Mouse (Mus musculus): ENCODE results near the gene Lrrc8e. TPM values are rescaled to one million over a fixed set of nuclear protein-coding genes. Genes with fewer than 3 reads are reported as not detected.

The Lrrc8e gene
- total RNA-seq, 2 experiments from 2014 or later = 0.76 TPM; not detected in 1

DNA sequence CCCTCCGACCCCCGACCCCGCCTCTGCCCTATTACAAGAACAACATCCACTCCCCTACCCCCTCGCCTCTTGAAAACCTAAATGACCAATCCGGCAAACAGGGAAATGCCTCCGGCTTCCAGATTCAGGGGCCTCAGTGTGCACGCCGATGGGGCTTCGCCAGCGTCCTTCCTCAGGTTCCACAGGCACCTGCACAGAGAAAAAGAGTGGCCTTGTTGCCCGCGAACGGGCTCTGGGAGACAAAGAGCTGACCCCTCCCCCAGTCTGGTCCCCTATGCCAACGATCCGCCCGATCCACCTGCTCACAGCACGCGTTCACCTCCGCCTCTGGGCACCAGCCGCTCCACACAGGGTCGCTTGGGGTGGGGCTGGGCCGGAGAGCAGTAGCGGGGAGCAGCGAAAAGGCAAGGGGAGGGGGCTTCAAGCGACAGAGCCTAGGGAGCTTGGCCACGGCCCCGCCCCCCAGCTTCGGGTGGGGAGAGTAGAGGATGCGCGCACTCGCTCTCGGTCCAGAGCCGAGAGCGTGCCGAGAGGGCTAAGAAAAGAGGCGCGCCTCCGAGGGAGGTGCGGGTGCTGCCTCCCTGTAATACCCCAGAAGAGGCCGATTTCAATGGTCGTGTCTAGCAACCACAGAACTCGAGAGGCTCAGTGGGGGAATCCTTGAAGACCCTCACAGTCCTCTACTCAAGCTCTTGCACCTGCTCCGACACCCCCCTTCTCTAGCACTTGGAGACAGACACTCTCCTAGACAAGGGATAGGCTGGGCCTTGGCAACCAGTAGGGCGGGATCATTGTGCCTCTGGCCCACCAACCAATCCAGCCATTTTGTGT lies 9.6 kb upstream of the Lrrc8e start, which contains the start of gene Prr36:
Prr36 (minus strand) TSS at position 669 of the 831 bp plus-strand sequence.
- no peak for ATAC-seq (replicated peaks; ENCODE audit: low FRiP score, poor library complexity, severe bottlenecking)

DNA sequence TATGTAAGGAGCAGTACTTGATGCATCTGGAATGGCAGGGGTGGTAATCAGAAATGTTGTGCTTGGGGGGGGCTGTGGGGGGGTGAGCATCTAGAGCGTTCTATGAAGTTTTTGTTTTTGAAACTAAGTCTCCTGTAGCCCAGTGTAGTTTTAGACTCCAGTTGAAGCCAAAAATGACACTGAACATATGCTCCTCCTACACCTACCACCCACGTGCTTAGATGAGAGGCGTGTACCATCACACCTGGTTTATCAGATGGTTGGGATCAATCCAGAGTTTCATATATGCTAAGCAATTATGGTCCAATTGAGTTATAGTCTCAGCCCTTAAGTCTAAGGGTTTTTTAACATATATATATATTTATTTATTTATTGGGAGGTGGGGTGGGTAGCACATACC lies 7.0 kb upstream of the Lrrc8e start:
- ATAC-seq (replicated peaks; ENCODE audit: low FRiP score, poor library complexity, severe bottlenecking) = no peak

DNA sequence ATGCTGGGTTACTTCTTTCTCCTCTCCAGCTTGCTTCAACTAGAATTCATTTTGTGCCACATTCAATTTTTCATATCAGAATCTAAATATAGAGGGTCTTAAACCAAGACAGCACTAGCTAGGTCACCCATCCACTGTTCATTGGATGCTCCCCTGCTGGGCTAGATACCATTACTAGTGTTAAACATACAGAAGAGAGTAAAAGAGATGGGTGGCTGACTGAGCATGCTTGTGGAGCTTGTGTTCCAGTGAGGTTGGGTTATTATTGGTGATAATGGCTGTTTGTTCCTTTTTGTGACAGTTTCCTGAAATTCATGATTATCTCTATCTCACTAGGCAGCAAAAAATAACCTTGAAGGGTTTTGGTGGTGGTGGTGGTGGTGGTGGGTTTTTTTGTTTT lies 4.6 kb upstream of the Lrrc8e start:
- ATAC-seq (replicated peaks; ENCODE audit: low FRiP score, poor library complexity, severe bottlenecking) = no peak

DNA sequence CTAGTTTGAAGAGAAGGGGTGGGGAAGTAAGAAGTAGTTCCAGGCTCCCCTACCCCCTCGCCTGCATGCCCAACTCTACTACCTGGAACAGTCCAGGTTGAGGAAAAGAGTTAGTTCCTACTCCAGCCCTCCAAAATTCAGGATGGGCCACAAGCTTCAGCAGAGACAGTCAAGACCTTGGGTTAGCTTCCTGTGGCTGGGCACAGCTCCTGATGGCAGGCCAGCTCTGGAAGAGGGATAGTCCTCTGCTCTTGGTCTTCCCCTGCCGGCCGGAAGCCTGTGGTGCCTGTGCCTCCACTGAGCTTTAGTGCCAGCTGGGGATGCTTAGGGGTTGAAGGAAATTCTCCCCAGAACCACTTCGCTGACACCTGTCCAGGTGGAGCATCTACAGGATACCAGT lies 304 bp upstream of the Lrrc8e start:
- ATAC-seq (replicated peaks; ENCODE audit: low FRiP score, poor library complexity, severe bottlenecking) = no peak

DNA sequence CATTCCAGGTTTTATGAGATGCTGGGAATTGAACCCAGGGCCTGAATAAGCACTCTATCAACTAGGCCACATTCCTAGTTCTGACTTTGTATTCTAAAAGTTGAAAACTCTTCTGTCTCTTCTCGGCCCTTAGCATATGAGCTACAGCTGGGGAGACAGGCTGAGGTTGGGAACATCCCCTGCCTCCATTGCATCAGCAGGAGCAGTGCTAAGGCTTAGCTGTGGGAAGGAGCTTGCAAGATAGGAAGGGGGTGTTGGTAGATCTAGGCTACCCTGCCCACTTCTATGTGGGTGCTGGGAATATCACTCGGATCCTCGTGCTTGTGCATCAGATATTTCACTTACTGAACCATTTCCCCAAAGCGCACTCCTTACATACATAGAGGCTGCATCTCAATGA lies 1.3 kb downstream of the Lrrc8e start:
- no peak for ATAC-seq (replicated peaks; ENCODE audit: low FRiP score, poor library complexity, severe bottlenecking)

DNA sequence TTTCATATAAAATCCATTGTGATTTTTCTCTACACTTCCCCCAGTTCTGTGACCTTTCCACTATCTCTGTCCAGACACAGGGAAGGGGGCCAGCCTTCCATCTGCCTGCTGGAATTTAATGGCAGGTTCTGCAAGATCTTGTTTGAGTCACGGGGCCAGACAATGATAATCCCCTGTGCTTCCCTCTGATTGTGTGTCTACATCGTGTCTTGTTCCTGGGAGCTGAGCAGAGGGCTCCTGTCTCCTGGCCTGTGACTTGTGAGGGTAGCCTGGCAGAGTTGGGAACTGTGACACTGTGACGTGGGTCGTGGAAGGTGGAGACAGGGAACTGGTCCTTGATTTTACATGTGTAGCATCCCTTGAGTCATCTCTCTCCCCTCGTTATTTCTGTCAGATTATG lies 3.2 kb downstream of the Lrrc8e start:
- no peak for ATAC-seq (replicated peaks; ENCODE audit: low FRiP score, poor library complexity, severe bottlenecking)

DNA sequence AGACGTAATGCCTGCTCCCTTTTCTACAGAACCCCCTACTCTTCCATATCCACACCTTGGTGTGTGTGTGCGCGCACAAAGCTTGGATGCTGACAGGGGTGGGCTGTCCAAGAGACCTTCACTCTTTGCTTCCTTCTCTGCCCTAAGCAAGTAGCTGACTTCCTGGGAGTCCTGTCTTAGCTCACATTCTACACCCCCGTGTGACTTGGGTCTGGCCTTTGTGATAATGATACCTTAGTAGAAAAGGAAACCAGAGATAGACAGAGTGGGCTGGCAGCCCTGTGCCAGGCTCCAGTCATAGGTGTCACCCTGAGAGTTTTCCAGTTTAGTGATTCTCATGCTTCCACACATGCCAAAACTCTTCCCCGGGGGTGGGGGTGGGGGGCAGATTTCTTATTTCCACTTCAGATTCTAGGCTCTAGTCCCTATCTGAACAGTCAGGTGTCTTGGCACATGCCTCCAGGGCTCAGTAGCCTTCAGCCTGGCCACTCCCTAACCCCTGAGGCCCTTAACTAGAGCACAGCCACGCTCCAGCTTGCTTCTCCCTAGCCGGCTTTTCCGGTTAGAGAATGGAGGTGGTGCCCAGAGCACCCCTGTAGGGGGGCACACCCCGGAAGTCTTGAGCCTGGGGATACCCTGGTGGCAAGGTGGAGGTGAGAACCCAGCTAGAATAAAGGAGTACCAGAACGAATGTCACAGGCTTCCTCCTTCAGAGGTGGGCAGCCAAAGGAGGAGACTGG lies 4.2 kb downstream of the Lrrc8e start:
- ATAC-seq (replicated peaks; ENCODE audit: low FRiP score, poor library complexity, severe bottlenecking) = no peak

DNA sequence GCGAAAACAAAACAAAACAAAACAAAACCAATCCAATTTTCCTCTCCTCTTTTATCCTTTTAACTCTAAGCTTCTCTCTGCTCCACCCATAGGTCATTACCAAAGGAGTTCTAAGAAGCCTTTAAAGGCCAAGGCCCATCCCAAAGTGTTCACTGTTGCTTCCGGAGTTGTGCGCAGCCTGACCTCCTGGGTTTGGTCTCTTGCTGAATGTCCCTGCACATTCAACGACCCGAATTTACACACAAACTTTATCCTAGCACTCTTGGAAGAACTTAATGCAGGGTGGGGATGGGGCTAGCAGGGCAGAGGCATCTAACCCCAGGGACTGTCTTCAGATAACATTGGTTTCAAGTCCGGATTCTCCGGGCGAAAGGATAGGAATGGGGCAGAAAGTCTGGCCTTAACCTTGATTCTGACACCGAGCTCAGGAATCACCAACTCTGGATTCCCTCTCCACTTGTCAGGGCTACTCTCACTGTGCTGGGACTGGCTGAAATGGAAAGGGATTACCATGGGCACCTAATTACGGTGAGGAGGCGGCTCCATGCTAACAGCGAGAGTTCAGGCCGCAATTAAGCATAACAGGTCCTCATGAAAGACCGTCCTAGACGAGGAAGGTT lies 11.3 kb downstream of the Lrrc8e start:
- ATAC-seq (replicated peaks; ENCODE audit: low FRiP score, poor library complexity, severe bottlenecking) = peak; percentile 2

DNA sequence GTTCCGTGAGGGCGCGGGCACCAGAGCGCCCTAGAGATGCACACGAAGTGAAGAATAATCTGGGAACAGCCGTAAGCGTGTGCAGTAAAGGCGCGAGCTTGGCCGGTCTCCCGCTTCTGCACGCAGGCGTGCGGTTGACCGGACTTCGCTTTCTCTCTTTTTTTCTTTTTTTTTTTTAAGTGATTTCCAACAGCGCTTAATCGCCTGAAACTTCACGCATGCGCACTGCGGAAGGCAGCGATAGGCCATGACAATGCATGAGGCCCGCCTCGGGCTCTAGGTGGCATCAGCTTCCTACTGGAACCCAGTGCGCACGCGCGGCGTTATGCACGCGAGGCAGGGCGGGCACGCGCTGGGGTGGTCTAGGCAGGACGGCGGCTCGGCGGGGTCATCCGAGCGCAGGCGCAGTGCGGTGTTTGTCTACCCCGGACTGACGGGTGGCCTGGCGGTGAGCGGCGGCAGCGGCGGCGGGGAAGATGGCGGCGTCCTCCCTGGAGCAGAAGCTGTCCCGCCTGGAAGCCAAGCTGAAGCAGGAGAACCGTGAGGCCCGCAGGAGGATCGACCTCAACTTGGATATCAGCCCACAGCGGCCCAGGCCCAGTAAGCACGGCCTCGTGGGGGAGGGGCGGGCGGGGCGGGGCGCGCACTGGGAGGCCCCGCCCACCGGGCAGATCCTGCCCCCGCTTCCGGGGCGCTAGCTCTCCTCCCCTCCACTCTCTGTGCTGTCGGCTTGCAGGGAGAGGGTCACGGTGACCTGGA lies 12.0 kb downstream of the Lrrc8e start, which contains the start of the genes Map2k7 and Gm49320:
Map2k7 (plus strand) TSS at position 307 of the 759 bp plus-strand sequence.
Gm49320 (plus strand) TSS at position 432 of the 759 bp plus-strand sequence.
- ATAC-seq (replicated peaks; ENCODE audit: low FRiP score, poor library complexity, severe bottlenecking) = peak; percentile 82

DNA sequence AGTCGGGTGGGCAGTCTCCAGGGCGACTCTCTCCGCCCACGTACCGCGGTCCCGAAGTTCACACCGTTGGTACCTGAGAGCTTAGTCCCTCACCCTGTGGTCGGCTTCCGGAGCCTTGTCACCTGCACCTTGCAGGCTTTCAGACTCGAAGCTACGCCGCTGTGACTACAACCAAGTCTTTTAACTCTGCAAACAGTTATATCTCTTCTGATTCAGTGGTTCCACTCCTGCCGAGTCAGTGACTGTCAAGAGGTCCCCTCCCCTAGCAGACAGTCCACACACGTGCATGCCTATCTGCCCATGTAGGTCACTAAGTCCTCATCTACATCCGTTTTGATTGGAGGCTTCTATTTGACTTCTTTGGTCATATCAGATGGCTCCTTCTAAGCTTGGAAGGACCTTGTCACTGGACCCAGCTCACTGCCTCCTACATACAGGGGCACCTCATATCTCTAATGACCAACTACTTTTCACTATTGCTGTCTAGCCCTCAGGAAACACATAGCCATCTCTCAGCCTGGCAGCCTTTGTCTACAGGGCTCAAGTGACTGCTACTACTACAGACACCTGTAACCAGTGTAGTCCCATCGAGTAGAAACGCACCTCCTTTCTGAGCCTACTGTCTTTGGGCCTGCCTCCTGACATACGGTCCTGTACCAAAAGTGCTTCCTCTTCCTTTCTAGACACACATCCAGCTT lies 12.7 kb downstream of the Lrrc8e start:
- peak; percentile 7 for ATAC-seq (replicated peaks; ENCODE audit: low FRiP score, poor library complexity, severe bottlenecking)

DNA sequence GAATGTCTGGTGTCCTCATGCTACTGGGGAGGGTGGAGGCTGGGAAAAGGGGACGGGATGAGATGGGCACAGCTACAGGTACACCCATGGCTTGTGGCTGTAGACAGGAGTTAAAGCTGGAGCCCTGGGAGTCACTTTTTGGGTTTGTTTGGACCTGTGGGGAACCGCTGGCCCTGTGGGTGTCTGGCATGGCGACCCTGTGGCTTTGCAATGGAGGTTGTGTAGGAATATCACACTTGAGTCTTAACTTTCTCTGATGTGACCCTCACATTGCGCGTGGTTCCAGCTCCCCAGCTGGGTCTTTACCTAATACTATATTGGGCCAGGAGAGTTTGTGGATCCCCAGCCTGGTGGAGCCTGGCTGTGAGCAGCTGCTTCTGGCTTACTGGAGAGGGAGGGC lies 18.4 kb downstream of the Lrrc8e start:
- no peak for ATAC-seq (replicated peaks; ENCODE audit: low FRiP score, poor library complexity, severe bottlenecking)

DNA sequence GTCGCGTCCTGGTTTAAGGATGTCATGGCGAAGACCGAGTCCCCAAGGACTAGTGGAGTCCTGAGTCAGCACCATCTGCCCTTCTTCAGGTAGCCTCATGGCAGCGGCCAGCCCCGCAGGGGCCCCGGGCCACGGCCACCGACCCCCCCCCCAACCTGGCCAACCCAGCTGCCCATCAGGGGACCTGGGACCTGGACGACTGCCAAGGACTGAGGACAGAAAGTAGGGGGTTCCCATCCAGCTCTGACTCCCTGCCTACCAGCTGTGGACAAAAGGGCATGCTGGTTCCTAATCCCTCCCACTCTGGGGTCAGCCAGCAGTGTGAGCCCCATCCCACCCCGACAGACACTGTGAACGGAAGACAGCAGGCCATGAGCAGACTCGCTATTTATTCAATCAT lies 19.1 kb downstream of the Lrrc8e start:
- no peak for ATAC-seq (replicated peaks; ENCODE audit: low FRiP score, poor library complexity, severe bottlenecking)

DNA sequence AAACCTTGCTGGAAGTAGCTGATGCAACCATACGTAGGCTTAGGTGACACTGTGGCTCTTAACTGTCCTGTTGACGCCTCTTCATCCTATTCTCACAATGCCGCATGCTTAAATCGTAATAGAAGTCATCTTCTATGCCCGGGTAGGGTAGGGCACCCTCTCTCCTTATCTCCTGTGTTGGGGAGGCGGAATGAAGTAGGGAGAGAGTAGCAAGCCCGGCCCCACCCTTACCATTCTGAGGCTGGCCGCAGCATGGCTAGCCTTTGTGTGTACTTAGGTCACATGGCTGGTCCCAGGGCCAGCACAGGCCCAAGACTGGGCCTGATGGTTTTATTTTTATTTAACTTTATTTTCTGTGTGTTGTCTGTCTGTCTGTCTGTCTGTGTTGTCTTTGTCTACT lies 20.6 kb downstream of the Lrrc8e start:
- ATAC-seq (replicated peaks; ENCODE audit: low FRiP score, poor library complexity, severe bottlenecking) = no peak

DNA sequence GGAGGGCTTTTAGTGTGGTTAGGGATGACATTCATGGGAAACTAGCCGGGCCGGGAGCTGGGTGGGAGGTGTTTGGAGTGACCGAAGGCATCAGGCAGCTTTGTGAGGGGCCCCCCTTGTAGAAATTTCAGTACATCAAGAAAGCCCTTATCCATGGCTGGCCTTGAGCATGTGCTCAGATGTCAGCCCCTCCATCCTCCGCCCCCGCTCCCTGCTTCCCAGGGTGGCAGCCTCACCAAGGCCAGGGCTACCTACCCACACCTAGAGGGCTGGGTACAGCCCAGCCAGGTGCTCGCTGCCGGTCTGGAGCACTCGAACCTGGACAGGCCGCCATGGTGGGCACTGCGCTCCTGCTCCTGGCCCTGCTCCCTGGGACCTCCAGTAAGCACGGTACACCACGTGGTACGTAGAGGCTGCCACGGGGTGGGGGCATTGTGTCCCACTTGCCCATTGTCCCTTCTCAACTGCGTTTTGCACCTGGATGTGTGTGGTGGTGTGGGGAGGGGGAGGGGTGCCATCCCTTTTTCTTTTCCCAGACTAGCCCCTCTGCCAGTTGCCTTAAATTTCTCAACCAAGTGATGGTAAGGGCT lies 21.4 kb downstream of the Lrrc8e start, which contains the start of gene Tgfbr3l:
Tgfbr3l (plus strand) TSS at position 264 of the 590 bp plus-strand sequence.
- ATAC-seq (replicated peaks; ENCODE audit: low FRiP score, poor library complexity, severe bottlenecking) = no peak

DNA sequence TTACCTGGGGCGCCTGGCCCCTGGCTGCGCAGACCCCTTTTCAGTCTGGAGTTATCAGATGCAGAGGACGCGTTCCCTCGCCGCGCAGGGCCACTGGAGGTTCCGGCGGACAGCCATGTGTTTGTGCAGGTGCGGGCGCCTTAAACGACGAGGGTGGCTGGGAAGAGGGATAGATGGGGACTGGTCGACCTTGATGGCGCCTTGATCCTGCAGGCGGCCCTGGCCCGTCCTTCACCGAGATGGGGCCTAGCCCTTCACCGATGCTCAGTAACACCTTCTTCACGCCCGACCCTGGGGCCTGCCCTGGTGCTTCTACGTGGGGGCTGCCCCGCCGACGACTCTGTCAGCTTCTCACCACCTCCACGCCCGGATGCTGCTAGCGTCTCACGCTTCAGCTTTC lies 22.6 kb downstream of the Lrrc8e start:
- ATAC-seq (replicated peaks; ENCODE audit: low FRiP score, poor library complexity, severe bottlenecking) = no peak

DNA sequence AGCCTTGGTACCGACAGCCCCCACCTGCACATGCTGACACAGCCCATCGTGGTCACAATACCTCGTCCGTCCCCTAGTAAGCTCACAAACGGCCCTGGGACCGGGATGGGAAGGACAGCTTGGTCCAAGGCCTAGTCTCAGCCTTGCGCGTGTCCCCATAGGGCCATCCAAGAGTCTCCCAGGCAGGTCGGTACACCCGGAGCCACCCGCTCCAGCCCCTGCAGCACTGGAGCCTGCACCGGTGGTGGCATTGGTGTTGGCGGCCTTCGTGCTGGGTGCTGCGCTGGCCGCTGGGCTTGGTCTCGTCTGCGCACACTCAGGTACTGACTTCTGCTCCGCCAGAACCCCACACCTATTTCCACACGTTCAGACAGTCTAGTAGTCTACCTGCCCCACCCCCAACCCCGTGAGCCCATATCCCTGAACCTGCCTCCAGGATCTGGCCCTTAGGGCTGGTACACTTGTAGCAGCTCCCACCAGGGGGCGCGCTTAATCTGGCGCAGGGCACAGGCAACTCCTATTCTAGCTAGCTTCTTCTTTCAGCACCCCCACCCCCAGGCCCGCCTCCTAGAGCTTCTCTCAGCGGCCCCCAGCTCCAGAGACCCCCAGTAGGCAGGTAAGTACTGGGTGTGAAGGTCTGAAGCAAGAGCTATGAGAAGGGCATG lies 23.8 kb downstream of the Lrrc8e start:
- ATAC-seq (replicated peaks; ENCODE audit: low FRiP score, poor library complexity, severe bottlenecking) = peak; percentile 52

DNA sequence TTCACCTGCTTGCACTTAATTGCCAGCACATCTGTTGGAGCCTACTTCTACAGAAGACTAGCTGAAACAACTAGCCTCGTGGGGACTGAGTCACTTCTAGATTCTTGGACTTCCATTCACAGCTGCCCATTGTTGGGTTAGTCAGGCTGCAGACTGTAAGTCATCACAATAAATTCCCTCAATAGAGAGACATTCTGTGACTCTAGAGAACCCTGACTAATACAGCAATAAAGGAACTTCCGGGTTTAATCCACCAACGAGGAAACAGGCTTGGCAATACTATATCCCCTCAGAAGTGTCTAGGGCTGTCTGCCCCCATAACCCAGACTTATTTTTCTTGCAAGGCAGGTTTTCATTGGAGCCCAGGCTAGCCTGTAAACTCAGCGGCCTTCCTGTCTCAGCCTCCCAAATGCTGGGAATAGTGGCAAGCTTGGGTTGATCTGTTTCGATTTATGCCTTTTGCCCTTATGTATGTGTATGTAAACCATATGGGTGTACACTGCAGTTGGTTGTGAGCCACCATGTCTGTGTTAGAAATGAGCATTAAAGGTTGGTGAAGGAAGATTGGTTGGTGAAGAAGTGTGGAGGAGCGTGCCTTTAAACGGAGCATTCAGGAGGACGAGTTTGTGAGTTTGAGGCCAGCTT lies 25.6 kb downstream of the Lrrc8e start:
- ATAC-seq (replicated peaks; ENCODE audit: low FRiP score, poor library complexity, severe bottlenecking) = no peak

Data from erythroid progenitor cell, adult 5-6 weeks (primary cell).